Mouse (Mus musculus) neural tube, embryonic 15.5 days (tissue): ENCODE results near the gene Mreg. TPM values are rescaled to one million over a fixed set of nuclear protein-coding genes. Genes with fewer than 3 reads are reported as not detected.
"Not testable (repeated sequence)": the region's sequence is repeated elsewhere in the genome, so short reads cannot be mapped to it uniquely, and the experiment has no call there.

Source experiments
- ATAC-seq: fragments of 200-750 bp; cut with Nextera tagmentation; 2 replicates; pipeline ENCODE4 v1.8.0; 2017; ENCODE audit warnings: mild to moderate bottlenecking, moderate TSS enrichment, moderate library complexity; ENCODE audit not compliant: low FRiP score
- H3K27ac ChIP-seq: fragments of 300-500 bp; sonication (generic); replicated peaks from 2 replicates; pipeline ENCODE4 v1.5.1; 2015; ENCODE audit warnings: mild to moderate bottlenecking, inconsistent platforms
- H3K27me3 ChIP-seq: fragments of 300-500 bp; sonication (generic); replicated peaks from 2 replicates; pipeline ENCODE4 v1.6.1; 2015; ENCODE audit warnings: inconsistent platforms
- H3K36me3 ChIP-seq: fragments of 300-500 bp; sonication (generic); 2 replicates; pipeline ENCODE4 v1.6.1; 2015; ENCODE audit warnings: inconsistent platforms
- H3K4me1 ChIP-seq: fragments of 300-500 bp; sonication (generic); 2 replicates; pipeline ENCODE4 v1.6.1; 2015; ENCODE audit warnings: inconsistent platforms
- H3K4me2 ChIP-seq: fragments of 300-500 bp; sonication (generic); 2 replicates; pipeline ENCODE4 v1.6.1; 2015; ENCODE audit warnings: inconsistent platforms, mild to moderate bottlenecking, moderate library complexity
- H3K4me3 ChIP-seq: fragments of 300-500 bp; sonication (generic); replicated peaks from 2 replicates; pipeline ENCODE4 v1.5.1; 2015; ENCODE audit warnings: mild to moderate bottlenecking, inconsistent platforms
- H3K9ac ChIP-seq: fragments of 300-500 bp; sonication (generic); replicated peaks from 2 replicates; pipeline ENCODE4 v1.6.1; 2015; ENCODE audit warnings: mild to moderate bottlenecking, inconsistent platforms
- H3K9me3 ChIP-seq: fragments of 300-500 bp; sonication (generic); replicated peaks from 2 replicates; pipeline ENCODE4 v1.6.1; 2016; ENCODE audit warnings: inconsistent platforms
- WGBS: fragments of 180-500 bp; shearing (Covaris S2); methylation state at CpG from one replicate; pipeline ENCODE4 v1.1.7; 2015; ENCODE audit warnings: mixed read lengths; 5-methylcytosine and 5-hydroxymethylcytosine counted together
- polyA plus RNA-seq: library from polyadenylated mRNA; unstranded; fragments of >200 nt; fragmentation: Nextera tagmentation; extraction: Ambion mirVana; gene quantifications from 2 replicates; pipeline ENCODE4 v1.2.1, GENCODE M21; 2015

The Mreg gene
- polyA plus RNA-seq = 2.9 and 21.3 TPM in 2 replicates

GRCm38 (mm10) chr1:72211701-72212699, at the start of gene Mreg:
Gene Mreg (minus strand): TSS chr1:72212307.
- Histone ChIP-seq H3K9ac (peak within 1 kb of the TSS; percentile 59), H3K9me3 (no peaks in the 10 kb centered on the region), H3K27ac (peak within 1 kb of the TSS; percentile 46; the same call in 1 of the 2 replicates), H3K36me3 (no peaks in the 10 kb centered on the region), H3K27me3 (peaks cover 3% of the 10 kb centered on the region; the same call in 1 of the 2 replicates), H3K4me2 (peak within 1 kb of the TSS; percentile 85), H3K4me1 (peaks cover 17% of the 10 kb centered on the region), H3K4me3 (peak within 1 kb of the TSS; percentile 68)
- under 1% methylated on average over 79 of the region's 89 CpGs for WGBS
- ATAC-seq = peak; percentile 77

GRCm38 (mm10) chr1:72256381-72257256, 44.5 kb upstream of the Mreg start:
- H3K27me3 ChIP-seq = no peaks in the 10 kb centered on the region
- H3K36me3 ChIP-seq = peaks cover 6% of the 10 kb centered on the region
- H3K9ac ChIP-seq = peak overlapping the region; percentile 49
- WGBS = 68% methylated on average over 9 of the region's 9 CpGs
- H3K4me1 ChIP-seq = peaks cover 22% of the 10 kb centered on the region
- no peak for ATAC-seq
- peak overlapping the region; percentile 91 for H3K27ac ChIP-seq
- H3K4me3 ChIP-seq = peak overlapping the region; percentile 47
- no peaks in the 10 kb centered on the region for H3K9me3 ChIP-seq
- peak overlapping the region; percentile 76 for H3K4me2 ChIP-seq

DNA sequence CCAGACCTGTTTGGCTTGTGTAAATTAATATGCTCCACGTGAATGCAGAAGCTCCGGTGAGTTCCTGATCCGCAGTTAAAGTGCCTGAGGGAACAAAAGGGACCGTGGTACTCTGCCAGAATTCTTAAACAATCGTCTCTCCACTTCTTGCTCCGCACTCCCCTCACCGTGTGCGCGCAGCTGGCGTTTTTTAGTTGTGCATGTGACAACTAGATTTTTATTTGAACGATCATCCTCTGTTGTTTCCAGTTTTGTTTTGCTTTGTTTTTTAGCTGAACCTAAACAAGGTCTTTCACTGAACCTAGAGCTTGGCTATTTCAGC, 43.7 kb upstream of the Mreg start:
- H3K27ac ChIP-seq = peak overlapping the region; percentile 91
- peaks cover 22% of the 10 kb centered on the region for H3K4me1 ChIP-seq
- H3K4me3 ChIP-seq = peak overlapping the region; percentile 47
- H3K4me2 ChIP-seq = peak overlapping the region; percentile 76
- ATAC-seq = no peak
- no peaks in the 10 kb centered on the region for H3K27me3 ChIP-seq
- H3K9ac ChIP-seq = peak overlapping the region; percentile 49
- no peaks in the 10 kb centered on the region for H3K9me3 ChIP-seq
- WGBS = 11% methylated on average over 11 of the region's 11 CpGs
- H3K36me3 ChIP-seq = no peaks in the 10 kb centered on the region; the same call in 1 of the 2 replicates

DNA sequence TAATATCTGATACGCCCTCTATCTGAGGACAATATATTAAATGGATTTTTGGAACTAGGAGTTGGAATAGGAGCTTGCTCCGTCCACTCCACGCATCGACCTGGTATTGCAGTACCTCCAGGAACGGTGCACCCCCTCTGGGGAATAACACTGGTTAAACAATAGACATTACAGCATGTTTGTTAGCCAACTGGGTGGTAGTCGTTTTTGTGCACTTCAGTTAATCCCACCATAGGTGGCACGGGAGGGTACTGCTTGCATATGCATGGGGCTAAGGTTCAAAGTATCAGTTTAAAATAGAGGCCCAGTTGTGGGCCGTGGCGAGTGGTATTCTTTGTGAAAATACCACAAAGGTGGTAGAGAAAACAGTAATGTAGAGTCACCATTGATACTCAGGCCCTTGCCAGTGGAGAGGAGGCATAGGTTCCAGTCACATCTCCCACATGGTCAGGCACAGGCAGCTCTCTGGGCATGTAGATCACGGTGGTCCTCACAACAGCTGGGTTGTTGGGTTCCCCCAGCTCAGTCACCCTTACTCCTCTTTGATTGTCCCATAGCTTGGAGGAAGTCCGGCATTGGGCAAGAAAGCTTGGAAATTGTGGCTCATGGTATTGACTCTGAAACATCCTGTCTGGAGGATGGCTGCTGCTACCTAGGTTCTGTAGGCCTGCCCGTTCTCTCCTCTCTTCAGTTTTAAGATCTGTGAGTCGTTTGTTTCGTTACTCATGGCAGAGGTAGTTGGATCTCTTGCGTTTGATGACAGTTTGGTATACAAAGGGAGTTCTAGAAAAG, 43.2 kb upstream of the Mreg start:
- peak; percentile 76 for ATAC-seq
- Histone ChIP-seq H3K4me3 (peak overlapping the region; percentile 47), H3K9ac (peak overlapping the region; percentile 49), H3K9me3 (no peaks in the 10 kb centered on the region), H3K36me3 (no peaks in the 10 kb centered on the region), H3K4me1 (peaks cover 22% of the 10 kb centered on the region), H3K27ac (peak overlapping the region; percentile 91), H3K4me2 (peak overlapping the region; percentile 76), H3K27me3 (no peaks in the 10 kb centered on the region)
- 4% methylated on average over 15 of the region's 15 CpGs for WGBS

DNA sequence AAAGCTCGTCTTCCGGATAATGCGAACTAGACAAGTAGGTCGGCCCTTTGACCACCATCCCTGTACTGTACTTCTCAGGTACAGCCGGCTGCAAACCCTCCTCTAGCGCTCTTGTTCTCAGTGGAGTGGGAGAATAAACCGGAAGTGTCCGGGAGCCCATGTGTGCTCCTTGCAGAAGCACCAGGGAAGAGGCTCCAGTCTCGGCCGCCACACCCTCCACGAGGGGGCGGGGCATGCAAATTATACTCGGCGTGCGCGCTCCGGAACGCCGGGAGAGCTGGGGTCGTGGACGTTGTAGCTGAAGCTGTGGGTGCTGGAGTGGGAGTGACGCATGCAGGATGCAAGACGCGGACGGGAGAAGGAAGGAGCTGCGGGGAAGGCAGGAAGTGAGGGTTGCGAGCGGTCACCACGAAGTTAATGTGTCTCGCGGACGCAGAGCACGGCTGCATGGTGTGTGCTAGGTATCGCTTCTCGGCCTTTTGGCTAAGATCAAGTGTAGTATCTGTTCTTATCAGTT, 42.5 kb upstream of the Mreg start:
- peak; percentile 92 for ATAC-seq
- 1% methylated on average over 35 of the region's 35 CpGs for WGBS
- H3K27ac ChIP-seq = peak overlapping the region; percentile 91
- H3K4me2 ChIP-seq = peak overlapping the region; percentile 76
- H3K9ac ChIP-seq = peak overlapping the region; percentile 49
- no peaks in the 10 kb centered on the region for H3K27me3 ChIP-seq
- no peaks in the 10 kb centered on the region for H3K9me3 ChIP-seq
- H3K4me1 ChIP-seq = peaks cover 22% of the 10 kb centered on the region
- peak overlapping the region; percentile 47 for H3K4me3 ChIP-seq
- no peaks in the 10 kb centered on the region for H3K36me3 ChIP-seq

DNA sequence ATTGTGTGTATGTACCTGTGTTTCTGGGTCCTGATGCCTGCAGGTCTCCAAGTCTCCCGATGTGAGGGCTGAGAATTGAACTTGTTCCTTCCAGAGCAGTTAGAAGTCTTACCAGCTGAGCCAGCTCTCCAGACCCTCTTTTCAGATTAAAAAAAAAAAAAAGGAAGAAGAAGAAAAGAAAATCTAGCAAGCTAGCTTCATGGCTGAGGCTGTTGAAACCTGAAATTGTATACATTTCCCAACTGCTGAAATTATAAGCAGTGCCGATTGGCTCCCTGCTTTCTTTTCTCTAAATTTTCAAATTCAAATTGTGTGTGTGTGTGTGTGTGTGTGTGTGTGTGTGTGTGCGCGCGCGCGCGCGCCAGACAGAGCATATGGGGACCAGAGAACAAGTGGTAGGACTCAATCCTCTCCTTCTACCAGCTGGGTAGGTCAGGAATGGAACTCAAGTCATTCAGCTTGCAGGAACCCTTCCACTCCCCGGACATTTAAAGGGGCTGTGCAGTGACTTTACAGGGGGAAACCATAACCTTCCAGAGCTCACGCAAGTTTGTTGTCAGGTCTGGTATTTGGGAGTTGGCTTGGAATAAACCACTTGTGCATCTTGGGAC, 41.9 kb upstream of the Mreg start:
- Histone ChIP-seq H3K4me1 (peaks cover 22% of the 10 kb centered on the region), H3K27me3 (no peaks in the 10 kb centered on the region), H3K4me3 (peak overlapping the region; percentile 47), H3K27ac (peak overlapping the region; percentile 91), H3K4me2 (peak overlapping the region; percentile 76), H3K9ac (no peak overlapping the region), H3K36me3 (no peaks in the 10 kb centered on the region), H3K9me3 (no peaks in the 10 kb centered on the region)
- 0 out of 2 replicates have a peak, but pooled peaks have one; percentile 8 for ATAC-seq
- 39% methylated on average over 11 of the region's 11 CpGs for WGBS

GRCm38 (mm10) chr1:72251806-72252205, 39.7 kb upstream of the Mreg start:
- Histone ChIP-seq H3K9me3 (no peaks in the 10 kb centered on the region), H3K4me3 (no peak overlapping the region), H3K4me1 (peaks cover 19% of the 10 kb centered on the region), H3K36me3 (no peaks in the 10 kb centered on the region), H3K27ac (no peak overlapping the region), H3K4me2 (no peak overlapping the region), H3K9ac (no peak overlapping the region), H3K27me3 (no peaks in the 10 kb centered on the region)
- WGBS = 84% methylated on average over 1 of the region's 1 CpGs
- no peak for ATAC-seq

GRCm38 (mm10) chr1:72248226-72248737, 36.2 kb upstream of the Mreg start:
- not testable (repeated sequence) for H3K4me3 ChIP-seq, H3K27me3 ChIP-seq, H3K4me1 ChIP-seq, H3K36me3 ChIP-seq, ATAC-seq, H3K9me3 ChIP-seq, H3K9ac ChIP-seq, H3K4me2 ChIP-seq, H3K27ac ChIP-seq
- WGBS = 47% methylated on average over 9 of the region's 9 CpGs

- ATAC-seq = no peak
- Histone ChIP-seq H3K4me1 (no peaks in the 10 kb centered on the region), H3K9me3 (no peaks in the 10 kb centered on the region), H3K9ac (peak overlapping the region; percentile 84; the same call in 1 of the 2 replicates), H3K36me3 (no peaks in the 10 kb centered on the region), H3K27ac (peak overlapping the region; percentile 99), H3K27me3 (no peaks in the 10 kb centered on the region), H3K4me2 (peak overlapping the region; percentile 65), H3K4me3 (peak overlapping the region; percentile 50)
- 2% methylated on average over 12 of the region's 12 CpGs for WGBS
Observed at GRCm38 (mm10) chr1:72244317-72245036, 32.4 kb upstream of the Mreg start.
